Mouse (Mus musculus) small intestine, adult 2 months (tissue): Measurements from ENCODE around the gene Bpnt1.

ENCODE experiments used
- CTCF ChIP-seq: fragments of 200-500 bp; IDR thresholded peaks from 2 replicates; pipeline ENCODE4 v1.5.1; 2012; ENCODE audit warnings: low read depth, mild to moderate bottlenecking, control low read depth, inconsistent platforms, low read length, moderate library complexity, mixed read lengths; ENCODE audit not compliant: insufficient replicate concordance, insufficient read length; ENCODE audit errors: extremely low read depth
- POLR2A ChIP-seq: fragments of 200-500 bp; IDR thresholded peaks from 2 replicates; pipeline ENCODE4 v1.6.1; 2012; ENCODE audit warnings: low read depth, mild to moderate bottlenecking, control low read depth, inconsistent platforms, low read length, moderate library complexity

- TF ChIP-seq POLR2A (no peak), CTCF (no peak)
Measured at GRCm38 (mm10) chr1:185401615-185402014, 69.7 kb downstream of the Bpnt1 start.
